Mouse (Mus musculus) CH12.LX (cell line): ENCODE results near the gene Prrc2b. TPM values are rescaled to one million over a fixed set of nuclear protein-coding genes. Genes with fewer than 3 reads are reported as not detected.
A peak's percentile ranks its signal among the peaks of the same experiment; 100 is the strongest.

Experiments
- DNase-seq: peaks from one replicate; pipeline ENCODE4 v3.0.0-alpha.2; 2013; ENCODE audit errors: extremely low read depth
- H3K27ac ChIP-seq: 2 replicates; pipeline ENCODE4 v1.5.1; 2012; ENCODE audit warnings: low read depth, mild to moderate bottlenecking, control low read depth, moderate library complexity; ENCODE audit not compliant: insufficient read depth
- H3K27me3 ChIP-seq: replicated peaks from 2 replicates; pipeline ENCODE3; 2012; ENCODE audit warnings: inconsistent platforms
- H3K36me3 ChIP-seq, 2 experiments: replicated peaks in 1 of 2; 2 replicates each; pipeline versions ENCODE3 to v1.6.1; 2012; ENCODE audit warnings: inconsistent platforms in 1 of 2, low read length in 1 of 2, mild to moderate bottlenecking in 1 of 2, mixed read lengths in 1 of 2, moderate library complexity in 1 of 2; ENCODE audit not compliant: control insufficient read depth in 1 of 2, insufficient read depth in 1 of 2
- H3K4me1 ChIP-seq, 2 experiments: 2 replicates each; pipeline ENCODE4 v1.6.1; 2012; ENCODE audit warnings: inconsistent platforms in 1 of 2, moderate library complexity in 1 of 2; ENCODE audit not compliant: insufficient read depth in 2 of 2, control insufficient read depth in 1 of 2
- H3K4me2 ChIP-seq: 2 replicates; pipeline ENCODE4 v1.6.1; 2012; ENCODE audit warnings: low read depth, mild to moderate bottlenecking, control low read depth; ENCODE audit not compliant: poor library complexity, insufficient read depth, severe bottlenecking
- H3K4me3 ChIP-seq, 3 experiments: fragments of 150-350 bp in 1 of 3; sonication (generic) in 1 of 3; replicated peaks in 1 of 3; 2 replicates each; pipeline versions ENCODE3 to v1.5.1; 2011 to 2012; ENCODE audit warnings: low read depth in 2 of 3, low read length in 2 of 3, mild to moderate bottlenecking in 2 of 3, moderate library complexity in 2 of 3, control low read depth in 1 of 3, improper control_type of control experiment in 1 of 3, inconsistent platforms in 1 of 3, mixed read lengths in 1 of 3; ENCODE audit not compliant: poor library complexity in 1 of 3
- H3K79me2 ChIP-seq: replicated peaks from 2 replicates; pipeline ENCODE4 v1.6.1; 2012; ENCODE audit warnings: mild to moderate bottlenecking, moderate library complexity; ENCODE audit not compliant: control insufficient read depth, poor library complexity, insufficient read depth, severe bottlenecking; ENCODE audit errors: extremely low read depth
- H3K9ac ChIP-seq: 2 replicates; pipeline ENCODE4 v1.6.1; 2012; ENCODE audit warnings: low read depth, mild to moderate bottlenecking, control low read depth, moderate library complexity; ENCODE audit not compliant: insufficient read depth
- H3K9me3 ChIP-seq: replicated peaks from 2 replicates; pipeline ENCODE3; 2012; ENCODE audit warnings: low read length, inconsistent platforms, mixed read lengths
- BHLHE40 ChIP-seq: IDR thresholded peaks from 2 replicates; pipeline ENCODE4 v1.6.1; 2011; ENCODE audit warnings: mild to moderate bottlenecking, low read depth, low read length, improper control_type of control experiment
- CHD1 ChIP-seq: IDR thresholded peaks from 2 replicates; pipeline ENCODE4 v1.6.1; 2012; ENCODE audit warnings: low read depth, low read length, improper control_type of control experiment, inconsistent platforms
- CHD2 ChIP-seq: IDR thresholded peaks from 2 replicates; pipeline ENCODE4 v1.6.1; 2011; ENCODE audit warnings: low read length, improper control_type of control experiment
- E2F4 ChIP-seq: IDR thresholded peaks from 2 replicates; pipeline ENCODE4 v1.6.1; 2011; ENCODE audit warnings: low read depth, low read length, improper control_type of control experiment; ENCODE audit not compliant: insufficient replicate concordance
- ELF1 ChIP-seq: IDR thresholded peaks from 2 replicates; pipeline ENCODE4 v1.6.1; 2014; ENCODE audit warnings: low read depth, mild to moderate bottlenecking, inconsistent platforms, low read length, improper control_type of control experiment
- ETS1 ChIP-seq: conservative IDR thresholded peaks from 2 replicates; pipeline ENCODE4 v1.6.1; 2012; ENCODE audit warnings: low read depth, mild to moderate bottlenecking, inconsistent platforms, low read length, improper control_type of control experiment, moderate library complexity
- NELFE ChIP-seq: IDR thresholded peaks from 2 replicates; pipeline ENCODE4 v1.6.1; 2011; ENCODE audit warnings: low read depth, low read length, improper control_type of control experiment
- NRF1 ChIP-seq: IDR thresholded peaks from 2 replicates; pipeline ENCODE4 v1.6.1; 2014; ENCODE audit warnings: low read depth, mild to moderate bottlenecking, inconsistent platforms, low read length, improper control_type of control experiment, moderate library complexity
- POLR2A ChIP-seq: IDR thresholded peaks from 2 replicates; pipeline ENCODE4 v1.6.1; 2011; ENCODE audit warnings: low read depth, mild to moderate bottlenecking, improper control_type of control experiment, low read length
- RCOR1 ChIP-seq: conservative IDR thresholded peaks from 2 replicates; pipeline ENCODE4 v1.6.1; 2012; ENCODE audit warnings: low read depth, mild to moderate bottlenecking, inconsistent platforms, low read length, improper control_type of control experiment
- SMC3 ChIP-seq: IDR thresholded peaks from 2 replicates; pipeline ENCODE4 v1.6.1; 2011; ENCODE audit warnings: low read depth, low read length, improper control_type of control experiment
- TBP ChIP-seq: conservative IDR thresholded peaks from 2 replicates; pipeline ENCODE4 v1.6.1; 2011; ENCODE audit warnings: low read depth, low read length, improper control_type of control experiment
- USF1 ChIP-seq: IDR thresholded peaks from 2 replicates; pipeline ENCODE4 v1.6.1; 2014; ENCODE audit warnings: low read depth, mild to moderate bottlenecking, inconsistent platforms, low read length, improper control_type of control experiment
- USF2 ChIP-seq: conservative IDR thresholded peaks from 2 replicates; pipeline ENCODE4 v1.6.1; 2011; ENCODE audit warnings: low read depth, low read length, improper control_type of control experiment
- ZC3H11A ChIP-seq: IDR thresholded peaks from 2 replicates; pipeline ENCODE4 v1.6.1; 2012; ENCODE audit warnings: low read depth, mild to moderate bottlenecking, inconsistent platforms, low read length, improper control_type of control experiment
- ZKSCAN1 ChIP-seq: IDR thresholded peaks from 2 replicates; pipeline ENCODE4 v1.6.1; 2012; ENCODE audit warnings: low read depth, inconsistent platforms, low read length, improper control_type of control experiment, borderline replicate concordance
- ZMIZ1 ChIP-seq: IDR thresholded peaks from 2 replicates; pipeline ENCODE4 v1.6.1; 2012; ENCODE audit warnings: low read depth, mild to moderate bottlenecking, inconsistent platforms, low read length, improper control_type of control experiment
- ZNF384 ChIP-seq: IDR thresholded peaks from 2 replicates; pipeline ENCODE4 v1.6.1; 2012; ENCODE audit warnings: low read depth, low read length, improper control_type of control experiment, inconsistent platforms
- dilution Hi-C: fragments of 300-500 bp; cut with MboI; formaldehyde crosslinking; loops from 2 replicates; pipeline ENCODE4 v1.14.3; 2020; ENCODE audit warnings: low sequenced_read_pairs; ENCODE audit not compliant: extremely low pct_unique_long_range_greater_than_20kb, extremely low pct_ligation_motif_present
- in situ Hi-C: fragments of 300-500 bp; cut with MboI; formaldehyde crosslinking; loops from 3 replicates; pipeline ENCODE4 v1.14.3; 2019; ENCODE audit warnings: low sequenced_read_pairs, low pct_ligation_motif_present, low pct_unique_long_range_greater_than_20kb, mixed read lengths
- polyA plus RNA-seq: library from polyadenylated mRNA; unstranded; fragments of >175 nt; gene quantifications from 2 replicates; pipeline ENCODE4 v1.2.1, GENCODE M21; 2012; ENCODE audit warnings: low read depth; ENCODE audit not compliant: insufficient read length
- total RNA-seq, 2 experiments: library from RNA; depleted of rRNA; stranded (reverse); fragments of 300-350 nt in 1 of 2; fragments of >200 nt in 1 of 2; gene quantifications; 2 replicates each; pipeline ENCODE4 v1.2.3; 2012 to 2014

Prrc2b gene
- total and polyA plus RNA-seq, 3 experiments: 7.6 to 59.9 (median 42.2) TPM

DNA sequence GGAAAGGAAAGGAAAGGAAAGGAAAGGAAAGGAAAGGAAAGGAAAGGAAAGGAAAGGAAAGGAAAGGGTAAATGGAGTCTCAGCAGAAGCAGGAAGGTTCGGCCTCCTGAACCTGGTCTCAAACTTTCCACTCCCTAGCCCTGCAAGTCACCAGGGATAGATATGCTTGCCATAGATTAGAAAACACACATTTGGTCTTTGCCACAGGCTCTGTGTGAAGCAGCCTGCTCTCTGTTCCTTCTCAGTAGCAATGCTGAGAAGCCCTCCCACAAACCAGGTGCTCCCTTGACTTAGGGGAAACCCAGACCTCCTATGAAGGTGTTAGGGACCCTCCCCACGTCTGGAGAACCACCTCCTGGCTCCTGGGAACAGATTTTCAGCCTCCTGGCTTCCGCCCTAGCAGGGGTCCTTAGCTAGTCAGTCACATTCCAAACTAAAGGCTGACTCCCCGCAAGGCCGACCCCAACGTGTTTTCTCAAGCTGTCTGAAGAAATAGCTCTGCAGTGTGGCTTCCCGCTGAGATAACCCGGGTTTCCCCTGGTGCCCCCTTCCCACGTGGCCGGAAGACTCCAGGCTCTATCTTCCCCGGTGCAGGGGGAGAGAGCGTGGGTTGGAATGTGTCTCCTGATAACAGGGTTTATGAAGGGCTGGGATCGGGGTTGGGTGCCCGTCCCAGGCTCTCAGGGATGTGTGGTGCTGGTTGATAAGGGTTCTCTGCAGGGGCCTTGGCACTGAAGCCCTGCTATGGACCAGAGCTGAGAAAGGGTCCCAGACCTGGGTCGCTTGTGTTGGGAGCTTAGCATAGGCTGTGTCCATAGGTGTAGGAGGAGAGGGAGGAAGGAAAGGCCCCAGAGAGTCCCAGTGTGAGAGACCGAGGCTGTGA is 23.0 kb upstream of the Prrc2b start:
- no peak for TF ChIP-seq USF2
- no peak for TF ChIP-seq NELFE
- TF ChIP-seq USF1: 0 out of 2 replicates have a peak, but pooled peaks have one; percentile 7
- no peak for TF ChIP-seq E2F4
- no peak for TF ChIP-seq ZMIZ1
- no peak for TF ChIP-seq CHD2
- no peak for TF ChIP-seq ELF1
- Histone ChIP-seq H3K79me2 (no peaks in the 10 kb centered on the region), H3K4me2 (no peak overlapping the region), H3K27me3 (peaks cover 10% of the 10 kb centered on the region), H3K27ac (no peak overlapping the region), H3K4me3 (no peak overlapping the region), H3K36me3 (no peaks in the 10 kb centered on the region), H3K9me3 (no peaks in the 10 kb centered on the region), H3K9ac (no peak overlapping the region), H3K4me1 (peaks cover 0 to 34% of the 10 kb centered on the region in 2 experiments; a peak in 3 of 4 replicates)
- dilution Hi-C loops (no loop called here), in situ Hi-C loops (loop anchor here (25.0 kb wide), 1 partner anchor 434 kb away; the partner anchor contains the start of genes Dpm2 and Pip5kl1)
- peak; percentile 51 for DNase-seq

DNA sequence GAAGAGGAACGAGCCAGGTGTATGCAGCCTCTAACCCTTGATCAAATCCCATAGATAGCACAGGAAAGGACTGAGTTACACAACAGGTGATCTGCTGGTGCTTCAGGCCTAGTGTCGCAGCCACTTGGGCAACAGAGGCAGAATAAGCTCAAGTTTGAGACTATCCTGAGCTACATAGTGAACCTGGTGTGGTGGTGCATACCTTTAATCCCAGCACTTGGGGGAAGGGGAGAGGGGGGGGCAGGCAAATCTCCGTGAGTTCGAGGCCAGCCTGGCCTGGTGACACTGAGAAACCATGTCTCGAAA is 22.4 kb upstream of the Prrc2b start:
- no peak overlapping the region for H3K4me3 ChIP-seq

More for the DNA sequence above, 22.4 kb upstream of the Prrc2b start:
- no peak for DNase-seq
- no peak for TF ChIP-seq CHD1
- TF ChIP-seq NRF1: no peak
- no peak for TF ChIP-seq ZC3H11A
- no peak for TF ChIP-seq NELFE
- no peak for TF ChIP-seq SMC3
- no peak for TF ChIP-seq BHLHE40
- TF ChIP-seq ZNF384: no peak
- no peak for TF ChIP-seq TBP
- no peak for TF ChIP-seq USF2
- TF ChIP-seq POLR2A: no peak
- TF ChIP-seq ZKSCAN1: no peak
- no peak for TF ChIP-seq ETS1
- no peak for TF ChIP-seq RCOR1
- Histone ChIP-seq H3K27ac (no peak overlapping the region), H3K4me2 (no peak overlapping the region), H3K4me1 (peaks cover 0 to 36% of the 10 kb centered on the region in 2 experiments; a peak in 3 of 4 replicates), H3K9ac (no peak overlapping the region), H3K79me2 (no peaks in the 10 kb centered on the region), H3K27me3 (peaks cover 9% of the 10 kb centered on the region), H3K9me3 (no peaks in the 10 kb centered on the region), H3K36me3 (no peaks in the 10 kb centered on the region)
- dilution Hi-C loops (no loop called here), in situ Hi-C loops (loop anchor here (25.0 kb wide), 1 partner anchor 434 kb away; the partner anchor contains the start of genes Dpm2 and Pip5kl1)
